Mouse (Mus musculus) embryonic facial prominence, embryonic 12.5 days (tissue): ENCODE data around the gene Pepd. TPM values are rescaled to one million over a fixed set of nuclear protein-coding genes. Genes with fewer than 3 reads are reported as not detected.

Experiments used
- ATAC-seq: fragments of 200-750 bp; cut with Nextera tagmentation; 2 replicates; pipeline ENCODE4 v1.8.0; 2017; ENCODE audit not compliant: insufficient number of reproducible peaks, insufficient read depth, low FRiP score, low TSS enrichment
- H3K27ac ChIP-seq: fragments of 300-500 bp; sonication (generic); 2 replicates; pipeline ENCODE4 v1.5.1; 2016; ENCODE audit warnings: mild to moderate bottlenecking
- H3K27me3 ChIP-seq: fragments of 300-500 bp; sonication (generic); 2 replicates; pipeline ENCODE4 v1.6.1; 2016; ENCODE audit warnings: mild to moderate bottlenecking, moderate library complexity
- H3K36me3 ChIP-seq: fragments of 300-500 bp; sonication (generic); 2 replicates; pipeline ENCODE4 v1.6.1; 2016; ENCODE audit warnings: mild to moderate bottlenecking
- H3K4me1 ChIP-seq: fragments of 300-500 bp; sonication (generic); 2 replicates; pipeline ENCODE4 v1.6.1; 2016
- H3K4me2 ChIP-seq: fragments of 300-500 bp; sonication (generic); replicated peaks from 2 replicates; pipeline ENCODE4 v1.6.1; 2016; ENCODE audit warnings: mild to moderate bottlenecking, moderate library complexity
- H3K4me3 ChIP-seq: fragments of 300-500 bp; sonication (generic); 2 replicates; pipeline ENCODE4 v1.5.1; 2016; ENCODE audit warnings: mild to moderate bottlenecking
- H3K9ac ChIP-seq: fragments of 300-500 bp; sonication (generic); 2 replicates; pipeline ENCODE4 v1.6.1; 2016; ENCODE audit warnings: mild to moderate bottlenecking, moderate library complexity
- H3K9me3 ChIP-seq: fragments of 300-500 bp; sonication (generic); 2 replicates; pipeline ENCODE4 v1.6.1; 2016; ENCODE audit warnings: mild to moderate bottlenecking, moderate library complexity
- WGBS: fragments of 180-500 bp; shearing (Covaris S2); methylation state at CpG from one replicate; pipeline ENCODE4 v1.1.7; 2016; 5-methylcytosine and 5-hydroxymethylcytosine counted together
- polyA plus RNA-seq: library from polyadenylated mRNA; unstranded; fragments of >200 nt; fragmentation: Nextera tagmentation; extraction: Ambion mirVana; gene quantifications from 2 replicates; pipeline ENCODE4 v1.2.1, GENCODE M21; 2016

Gene Pepd
- polyA plus RNA-seq, 1 experiment from 2014 or later: 62.9 TPM

DNA sequence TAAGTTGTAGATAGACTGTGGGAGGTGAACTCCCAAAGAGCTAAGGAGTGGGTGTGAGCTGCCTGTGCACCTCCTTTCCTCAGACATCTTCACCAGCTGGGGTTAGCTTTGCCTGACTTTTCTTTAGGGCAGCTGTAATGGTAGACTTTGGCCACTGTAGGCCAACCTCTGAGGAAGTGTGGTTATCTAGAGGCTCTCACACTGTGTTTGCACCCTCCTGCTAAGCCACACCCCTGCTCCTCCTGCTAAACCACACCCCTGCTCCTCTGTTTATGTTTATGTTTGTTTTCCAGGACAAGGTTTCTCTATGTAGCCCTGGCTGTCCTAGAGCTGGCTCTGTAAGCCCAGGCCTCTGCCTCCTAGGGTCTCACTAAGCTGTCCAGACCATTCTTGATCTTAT, 73.5 kb downstream of the Pepd start:
- no peak overlapping the region for H3K4me2 ChIP-seq
- no peak overlapping the region for H3K9ac ChIP-seq
- peaks cover 34% of the 10 kb centered on the region for H3K4me1 ChIP-seq
- H3K27ac ChIP-seq: no peak overlapping the region
- no peak for ATAC-seq
- H3K27me3 ChIP-seq: no peaks in the 10 kb centered on the region
- peaks cover 8% of the 10 kb centered on the region for H3K36me3 ChIP-seq
- no peaks in the 10 kb centered on the region for H3K9me3 ChIP-seq
- no peak overlapping the region for H3K4me3 ChIP-seq

DNA sequence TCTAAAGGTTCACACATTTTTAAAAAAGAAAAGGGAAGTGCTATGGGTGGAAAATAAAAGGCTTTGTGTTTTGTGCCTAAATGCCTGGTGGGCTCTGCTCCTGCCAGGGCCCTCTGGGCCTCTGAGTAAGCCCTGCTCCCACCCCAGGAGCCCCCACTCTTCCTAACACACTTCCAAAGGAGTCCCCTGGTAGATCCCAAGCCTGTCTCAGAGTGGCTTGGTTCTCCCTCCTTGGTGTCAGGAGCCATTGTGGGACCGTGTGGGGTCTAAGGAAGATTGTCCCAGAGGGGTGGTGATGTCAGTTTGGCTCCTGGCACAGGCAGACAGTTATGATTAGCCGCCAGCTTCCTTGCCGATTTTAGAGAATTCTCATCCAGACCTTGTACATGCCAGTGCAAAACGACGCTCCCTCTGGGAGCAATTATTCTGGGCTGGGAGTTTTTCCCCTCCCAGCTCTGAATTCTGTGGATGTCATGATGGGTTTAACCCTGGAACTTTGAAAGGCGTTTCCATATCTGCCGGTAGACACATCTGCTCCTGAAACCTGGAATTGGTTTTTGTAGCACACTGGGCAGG, 74.5 kb downstream of the Pepd start:
- H3K27me3 ChIP-seq: no peaks in the 10 kb centered on the region
- no peaks in the 10 kb centered on the region for H3K9me3 ChIP-seq
- 16% methylated on average over 7 of the region's 7 CpGs for WGBS
- H3K4me3 ChIP-seq: no peak overlapping the region
- H3K36me3 ChIP-seq: peaks cover 8% of the 10 kb centered on the region
- no peak for ATAC-seq
- H3K4me1 ChIP-seq: peaks cover 34% of the 10 kb centered on the region
- H3K27ac ChIP-seq: peak overlapping the region; percentile 77
- H3K9ac ChIP-seq: no peak overlapping the region
- no peak overlapping the region for H3K4me2 ChIP-seq

DNA sequence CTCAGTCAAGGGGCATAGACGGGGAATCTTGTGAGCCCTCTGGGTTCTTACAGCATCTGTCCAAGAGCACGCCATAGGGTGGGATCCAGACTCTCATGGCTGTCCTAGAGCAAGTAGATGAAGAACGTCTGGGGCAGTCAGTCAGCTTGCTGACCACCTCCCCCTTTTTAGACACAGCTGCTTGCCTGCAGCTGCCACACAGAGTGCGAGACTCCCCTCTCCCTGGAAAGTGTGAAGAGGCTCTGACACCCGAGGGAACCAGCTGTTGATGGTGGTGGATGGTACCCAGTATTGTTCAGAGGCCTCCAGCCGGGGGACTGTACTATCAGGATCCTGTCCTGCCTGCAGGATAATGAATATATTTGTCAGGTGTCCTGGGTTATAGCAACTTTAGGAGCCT, 75.1 kb downstream of the Pepd start:
- Histone ChIP-seq H3K9me3 (no peaks in the 10 kb centered on the region), H3K27ac (peak overlapping the region; percentile 77), H3K4me2 (no peak overlapping the region), H3K4me3 (no peak overlapping the region), H3K27me3 (no peaks in the 10 kb centered on the region), H3K9ac (no peak overlapping the region), H3K36me3 (peaks cover 6% of the 10 kb centered on the region), H3K4me1 (peaks cover 34% of the 10 kb centered on the region)
- peak; percentile 49; the same call in 1 of the 2 replicates for ATAC-seq
- WGBS: 44% methylated on average over 6 of the region's 6 CpGs

DNA sequence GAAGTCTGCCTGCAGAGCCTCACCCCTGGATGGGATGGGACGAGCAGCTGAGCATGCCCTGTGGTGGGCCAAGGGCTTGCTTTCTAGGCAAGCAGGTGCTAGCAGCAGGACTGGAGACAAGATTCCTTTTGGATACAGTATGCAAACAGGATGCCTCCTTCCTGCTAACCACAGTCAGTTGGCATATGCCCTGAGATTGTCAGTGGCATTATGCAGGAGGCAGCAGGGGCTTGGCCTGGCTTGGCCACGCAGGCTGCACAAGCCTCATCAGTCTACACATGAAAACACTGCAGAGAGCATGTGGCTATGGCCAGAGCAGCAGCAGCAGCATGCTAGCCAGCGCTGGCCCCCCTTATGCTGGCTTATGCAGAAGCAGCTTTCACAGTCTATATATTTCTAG, 76.3 kb downstream of the Pepd start:
- peaks cover 6% of the 10 kb centered on the region for H3K36me3 ChIP-seq
- 87% methylated on average over 3 of the region's 3 CpGs for WGBS
- no peak overlapping the region for H3K4me3 ChIP-seq
- no peaks in the 10 kb centered on the region for H3K27me3 ChIP-seq
- no peak overlapping the region for H3K4me2 ChIP-seq
- peaks cover 34% of the 10 kb centered on the region for H3K4me1 ChIP-seq
- no peak for ATAC-seq
- no peak overlapping the region for H3K9ac ChIP-seq
- H3K9me3 ChIP-seq: no peaks in the 10 kb centered on the region
- 0 out of 2 replicates have a peak overlapping the region, but pooled peaks have one; percentile 13 for H3K27ac ChIP-seq

DNA sequence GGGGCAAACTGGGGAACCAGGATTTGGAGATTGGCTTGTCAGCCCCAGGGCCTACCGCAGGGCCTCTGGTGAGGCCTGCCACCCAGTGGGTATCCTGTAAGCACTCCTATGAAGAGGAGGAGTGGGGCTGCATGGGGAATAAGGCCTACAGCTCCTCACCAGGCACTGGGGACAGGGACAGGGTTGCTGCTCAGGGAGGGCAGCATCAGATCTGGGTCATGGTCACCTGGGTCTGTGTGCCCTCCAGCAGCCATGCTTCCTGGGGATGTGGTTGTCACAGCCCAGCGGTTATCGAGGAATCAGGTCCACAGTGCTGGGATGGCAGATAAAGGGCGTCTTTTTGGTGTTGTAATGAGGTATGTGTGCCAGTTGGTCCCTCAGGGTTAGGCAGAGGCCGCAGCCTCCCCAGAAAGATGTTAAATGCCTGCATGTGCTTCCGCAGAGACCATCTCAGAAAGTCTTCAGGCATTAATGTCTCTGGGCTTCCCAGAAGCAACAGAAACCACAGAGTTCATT, 79.6 kb downstream of the Pepd start:
- Histone ChIP-seq H3K9ac (no peak overlapping the region), H3K27ac (no peak overlapping the region), H3K4me1 (peaks cover 13% of the 10 kb centered on the region), H3K36me3 (peaks cover 6% of the 10 kb centered on the region), H3K9me3 (no peaks in the 10 kb centered on the region), H3K4me3 (no peak overlapping the region), H3K27me3 (no peaks in the 10 kb centered on the region), H3K4me2 (no peak overlapping the region)
- WGBS: 90% methylated on average over 6 of the region's 6 CpGs
- ATAC-seq: no peak

DNA sequence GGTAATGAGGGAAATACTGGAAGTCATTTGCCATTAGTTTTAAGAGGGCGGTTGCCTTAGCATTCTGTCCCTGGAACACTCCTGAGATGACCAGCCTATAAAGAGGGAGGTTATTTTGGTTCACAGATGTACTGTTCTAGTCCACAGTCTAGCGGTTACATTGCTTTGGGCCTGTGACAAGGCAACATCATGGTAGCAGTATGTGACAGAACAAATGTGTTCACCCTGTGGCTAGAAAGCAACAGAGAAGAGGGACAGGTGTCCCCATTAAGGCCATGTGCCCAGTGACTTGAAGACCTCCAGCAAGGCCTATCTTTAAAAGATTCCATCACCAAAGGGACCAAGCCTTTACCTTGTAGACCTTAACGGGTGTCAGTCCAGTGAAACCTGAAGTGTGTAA, 80.6 kb downstream of the Pepd start:
- H3K4me1 ChIP-seq: peaks cover 15% of the 10 kb centered on the region
- no peak overlapping the region for H3K4me3 ChIP-seq
- no peak overlapping the region for H3K4me2 ChIP-seq
- H3K27ac ChIP-seq: no peak overlapping the region
- no peaks in the 10 kb centered on the region for H3K9me3 ChIP-seq
- H3K36me3 ChIP-seq: peaks cover 6% of the 10 kb centered on the region
- no peak overlapping the region for H3K9ac ChIP-seq
- no peaks in the 10 kb centered on the region for H3K27me3 ChIP-seq
- no peak for ATAC-seq
- 89% methylated on average over 3 of the region's 3 CpGs for WGBS

DNA sequence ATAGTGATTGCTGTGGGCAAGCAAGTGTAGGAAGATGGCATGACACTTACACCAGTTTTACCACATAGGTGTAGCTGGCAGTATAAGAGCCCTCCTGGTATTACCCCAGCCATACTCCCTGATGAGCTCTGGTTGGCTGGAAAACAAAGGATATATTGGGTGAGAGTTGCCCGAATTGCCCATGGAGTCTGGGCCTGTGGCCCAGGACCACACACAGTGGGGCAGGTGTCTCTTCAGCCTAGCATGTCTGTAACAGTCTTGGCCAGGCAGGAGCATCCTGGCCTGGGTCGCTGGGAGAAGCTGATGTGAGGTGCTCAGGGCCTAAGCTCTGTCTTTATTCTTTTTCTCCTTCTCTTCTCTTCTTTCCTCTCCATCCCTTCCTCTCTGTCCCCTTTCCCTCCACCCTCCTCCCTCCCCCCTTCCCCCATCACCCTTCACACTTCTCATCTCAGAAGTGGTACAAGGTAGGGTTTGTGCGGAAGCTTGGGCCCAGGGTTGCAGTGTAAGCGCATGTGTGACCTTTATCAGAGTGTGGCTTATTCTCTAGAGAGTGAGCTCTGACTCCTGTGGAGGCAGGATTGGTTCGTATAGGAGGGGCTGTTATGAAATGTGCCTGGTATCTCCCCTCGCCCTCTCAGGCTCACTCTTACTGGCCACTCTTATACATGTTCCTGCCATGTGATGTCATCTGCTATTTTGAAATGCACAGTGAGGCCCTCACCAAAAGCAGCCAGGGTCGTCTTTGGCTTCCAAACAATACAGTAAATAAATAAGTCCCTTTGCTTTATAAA, 83.9 kb downstream of the Pepd start:
- Histone ChIP-seq H3K27me3 (no peaks in the 10 kb centered on the region), H3K4me2 (no peak overlapping the region), H3K9me3 (no peaks in the 10 kb centered on the region), H3K4me1 (peaks cover 27% of the 10 kb centered on the region), H3K9ac (no peak overlapping the region), H3K4me3 (no peak overlapping the region), H3K36me3 (no peaks in the 10 kb centered on the region), H3K27ac (no peak overlapping the region)
- WGBS: 71% methylated on average over 7 of the region's 7 CpGs
- ATAC-seq: no peak

DNA sequence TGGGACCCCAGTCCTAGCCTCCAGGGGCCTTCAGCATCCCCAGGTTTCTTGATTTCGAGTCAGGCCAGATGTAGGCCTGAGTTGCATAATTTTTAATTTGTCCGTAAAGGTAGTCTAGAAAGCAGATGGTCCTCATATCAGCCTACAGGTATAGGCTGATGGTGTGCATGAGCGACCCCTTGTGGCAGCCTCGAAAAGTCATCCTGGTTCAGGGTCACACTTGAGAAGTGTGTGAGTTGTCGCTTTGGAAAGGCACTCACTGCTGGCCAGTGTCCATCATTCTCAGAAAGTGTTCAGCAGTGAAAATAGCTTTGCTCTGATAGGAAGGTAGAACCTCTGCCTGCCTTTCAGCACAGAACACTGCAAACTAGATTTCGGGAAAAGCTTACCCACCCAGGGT, 88.7 kb downstream of the Pepd start:
- no peak overlapping the region for H3K9ac ChIP-seq
- 29% methylated on average over 6 of the region's 6 CpGs for WGBS
- peaks cover 27% of the 10 kb centered on the region for H3K4me1 ChIP-seq
- H3K4me2 ChIP-seq: no peak overlapping the region
- H3K9me3 ChIP-seq: no peaks in the 10 kb centered on the region
- no peaks in the 10 kb centered on the region for H3K27me3 ChIP-seq
- H3K4me3 ChIP-seq: no peak overlapping the region
- no peak for ATAC-seq
- H3K27ac ChIP-seq: no peak overlapping the region
- H3K36me3 ChIP-seq: no peaks in the 10 kb centered on the region

DNA sequence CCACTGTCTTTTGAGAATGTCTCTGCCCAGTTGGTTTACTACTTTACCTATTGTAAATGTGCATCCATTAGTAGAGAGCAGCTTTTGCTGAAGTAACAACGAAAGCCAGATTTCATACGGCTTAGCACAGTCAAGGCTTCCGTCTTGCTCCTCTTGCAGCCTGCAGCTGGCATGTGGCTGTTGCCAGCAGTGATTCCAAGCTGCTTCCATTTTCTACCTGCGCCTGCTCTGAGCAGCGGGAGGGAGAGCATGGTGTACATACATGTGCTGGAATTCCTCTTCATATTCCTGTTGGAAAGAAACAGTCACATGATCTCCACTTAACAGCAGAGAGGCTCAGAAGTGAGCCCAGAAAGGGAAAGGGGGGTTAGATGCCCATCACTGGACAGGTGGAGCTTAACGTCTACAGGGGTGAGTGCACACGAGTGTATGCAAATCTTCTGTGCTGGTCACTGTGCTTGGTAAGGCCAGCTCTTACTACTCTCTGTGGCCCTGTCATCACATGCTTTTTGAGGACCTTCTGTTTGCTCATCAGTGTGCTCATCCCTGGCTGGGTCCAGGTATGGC, 91.1 kb downstream of the Pepd start:
- peaks cover 10% of the 10 kb centered on the region for H3K4me1 ChIP-seq
- no peak for ATAC-seq
- H3K9me3 ChIP-seq: peaks cover 2% of the 10 kb centered on the region; the same call in 1 of the 2 replicates
- H3K27me3 ChIP-seq: no peaks in the 10 kb centered on the region
- 75% methylated on average over 7 of the region's 7 CpGs for WGBS
- no peak overlapping the region for H3K4me3 ChIP-seq
- H3K36me3 ChIP-seq: no peaks in the 10 kb centered on the region
- H3K27ac ChIP-seq: no peak overlapping the region
- no peak overlapping the region for H3K4me2 ChIP-seq
- H3K9ac ChIP-seq: no peak overlapping the region

DNA sequence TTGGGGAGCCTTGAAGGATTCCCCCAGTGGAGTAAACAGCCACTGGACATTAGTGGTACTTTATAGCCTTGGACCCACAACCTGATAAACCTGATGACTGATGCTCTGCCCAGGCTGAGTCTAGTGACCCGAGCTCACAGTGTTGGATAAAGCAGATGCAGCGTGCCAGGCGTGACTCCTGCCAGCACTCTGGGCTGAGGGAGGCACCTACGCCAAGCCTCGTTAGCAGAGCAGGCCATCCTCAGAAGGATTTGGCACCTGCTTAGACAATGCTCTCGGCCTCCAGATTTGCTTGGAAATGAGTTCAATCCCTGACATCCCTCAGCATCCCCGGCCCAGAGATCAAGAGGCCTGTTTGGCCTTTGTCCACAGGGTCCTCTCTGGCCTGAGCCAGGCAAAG, 94.5 kb downstream of the Pepd start:
- no peak overlapping the region for H3K4me2 ChIP-seq
- no peak for ATAC-seq
- 90% methylated on average over 7 of the region's 7 CpGs for WGBS

DNA sequence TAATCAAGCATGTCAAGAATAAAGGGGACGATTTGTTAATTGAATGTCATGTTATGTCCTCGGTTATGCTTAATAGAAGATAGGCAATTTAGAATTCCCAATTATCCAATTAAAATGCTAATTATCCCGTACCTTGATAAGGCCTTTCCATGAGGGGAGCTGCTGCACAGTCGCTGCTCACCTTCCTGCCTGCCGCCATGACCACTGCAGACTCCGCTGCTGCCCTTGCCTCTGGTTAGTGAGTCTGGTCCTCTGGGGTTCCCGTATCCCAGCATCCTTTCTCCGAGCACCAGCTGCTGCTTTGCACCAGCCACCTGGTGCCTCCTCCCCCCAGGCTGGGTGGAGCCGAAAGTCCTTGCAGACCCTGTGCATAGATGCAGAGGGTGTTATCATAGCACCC, 101.0 kb downstream of the Pepd start:
- 71% methylated on average over 9 of the region's 9 CpGs for WGBS
- no peaks in the 10 kb centered on the region for H3K4me1 ChIP-seq
- no peak overlapping the region for H3K4me3 ChIP-seq
- H3K36me3 ChIP-seq: no peaks in the 10 kb centered on the region
- H3K4me2 ChIP-seq: no peak overlapping the region
- no peak for ATAC-seq
- H3K27ac ChIP-seq: no peak overlapping the region
- H3K9me3 ChIP-seq: no peaks in the 10 kb centered on the region
- no peak overlapping the region for H3K9ac ChIP-seq
- no peaks in the 10 kb centered on the region for H3K27me3 ChIP-seq

More for the DNA sequence above, 94.5 kb downstream of the Pepd start:
- H3K9me3 ChIP-seq: peaks cover 2% of the 10 kb centered on the region; the same call in 1 of the 2 replicates
- H3K36me3 ChIP-seq: no peaks in the 10 kb centered on the region
- no peaks in the 10 kb centered on the region for H3K27me3 ChIP-seq
- no peak overlapping the region for H3K27ac ChIP-seq
- no peak overlapping the region for H3K9ac ChIP-seq
- no peaks in the 10 kb centered on the region; the same call in 1 of the 2 replicates for H3K4me1 ChIP-seq
- no peak overlapping the region for H3K4me3 ChIP-seq

DNA sequence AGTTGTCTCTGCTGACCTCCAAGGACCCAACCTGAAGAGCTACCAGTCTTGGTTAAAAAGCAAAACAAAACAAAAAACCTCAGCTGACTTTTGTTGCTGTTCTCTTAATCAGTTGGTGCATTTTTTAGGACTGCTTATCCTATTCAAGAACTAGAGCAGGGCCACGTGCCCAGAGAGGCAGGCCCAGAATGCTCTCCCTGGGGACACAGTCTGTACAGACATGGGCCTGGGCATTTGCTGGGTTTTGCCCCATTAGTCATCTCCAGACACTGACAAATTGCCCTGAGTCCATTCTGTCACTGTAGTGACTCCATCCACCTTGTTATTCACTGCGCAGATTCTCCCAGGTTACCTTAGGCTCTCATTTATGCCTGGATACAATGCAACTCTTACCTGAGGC, 103.1 kb downstream of the Pepd start:
- Histone ChIP-seq H3K27me3 (no peaks in the 10 kb centered on the region), H3K4me3 (no peak overlapping the region), H3K9ac (no peak overlapping the region), H3K9me3 (no peaks in the 10 kb centered on the region), H3K36me3 (no peaks in the 10 kb centered on the region), H3K4me2 (no peak overlapping the region), H3K27ac (no peak overlapping the region), H3K4me1 (no peaks in the 10 kb centered on the region)
- WGBS: 78% methylated on average over 2 of the region's 2 CpGs
- no peak for ATAC-seq
